In genomic region chr2:44104282-44105197, GRCm38 (mm10) we compare ENCODE assay signal across 8 mouse cellular contexts.
DNase-seq lines count a peak whose midpoint lies in the region; ATAC-seq and TF ChIP-seq lines count a peak whose summit lies in the region.

No protein-coding gene starts in this region.

- TF ChIP-seq CTCF in lung, postnatal 0 days (IDR thresholded peaks at IDR 0.05), result no peak

- H3K9me3 ChIP-seq in forebrain, embryonic 12.5 days, result no peaks in the 10 kb centered on the region
- no peaks in the 10 kb centered on the region for H3K9me3 ChIP-seq in lung, postnatal 0 days (ENCODE audit: low read length)

- no peak overlapping the region for H3K4me3 ChIP-seq in forebrain, embryonic 12.5 days (replicated peaks)
- no peak overlapping the region for H3K4me3 ChIP-seq in lung, postnatal 0 days (ENCODE audit: low read depth, low read length)

- H3K27me3 ChIP-seq in forebrain, embryonic 12.5 days, result no peaks in the 10 kb centered on the region
- no peaks in the 10 kb centered on the region for H3K27me3 ChIP-seq in lung, postnatal 0 days (replicated peaks; ENCODE audit: insufficient read depth, low read length)

- 0 out of 2 replicates have a peak overlapping the region, but pooled peaks have one; percentile 0 for H3K4me2 ChIP-seq in forebrain, embryonic 12.5 days
- peak overlapping the region; percentile 20; the same call in 1 of the 2 replicates for H3K4me2 ChIP-seq in lung, postnatal 0 days (replicated peaks; ENCODE audit: low read depth, low read length)

- no peak overlapping the region for H3K9ac ChIP-seq in forebrain, embryonic 12.5 days
- H3K9ac ChIP-seq in lung, postnatal 0 days (replicated peaks; ENCODE audit: low read depth), result no peak overlapping the region

- H3K36me3 ChIP-seq in forebrain, embryonic 12.5 days (replicated peaks), result no peaks in the 10 kb centered on the region
- no peaks in the 10 kb centered on the region for H3K36me3 ChIP-seq in lung, postnatal 0 days (ENCODE audit: insufficient read depth, low read length)

- peaks cover 11% of the 10 kb centered on the region for H3K4me1 ChIP-seq in forebrain, embryonic 12.5 days
- no peaks in the 10 kb centered on the region; the same call in 1 of the 2 replicates for H3K4me1 ChIP-seq in lung, postnatal 0 days (ENCODE audit: insufficient read depth, low read depth, low read length)

- 48% methylated on average over 22 of the region's 22 CpGs for WGBS in forebrain, embryonic 12.5 days
- 41% methylated on average over 22 of the region's 22 CpGs for WGBS in lung, postnatal 0 days

- intact Hi-C loops in heart, postnatal 25 days (cut with DNase I), result no loop called here

- no peak overlapping the region for H3K27ac ChIP-seq in forebrain, embryonic 12.5 days
- peak overlapping the region; percentile 75 for H3K27ac ChIP-seq in lung, postnatal 0 days (ENCODE audit: low read length)

- ATAC-seq in forebrain, embryonic 12.5 days (ENCODE audit: low FRiP score), result peak; percentile 77
- ATAC-seq in lung, postnatal 0 days, result peak; percentile 83
- no peak for ATAC-seq in granulocyte monocyte progenitor cell, adult 5-6 weeks (replicated peaks; ENCODE audit: poor library complexity, severe bottlenecking)

- TF ChIP-seq EP300 in lung, postnatal 0 days (IDR thresholded peaks at IDR 0.05), result no peak

- DNase-seq in layer of hippocampus, adult 11-12 months (ENCODE audit: low spot score), result peak; percentile 23
- DNase-seq in layer of hippocampus, adult 9-10 months (ENCODE audit: low spot score), result no peak
- DNase-seq in heart, postnatal 25 days (ENCODE audit: low spot score), result peak; percentile 58
- peak; percentile 11 to 30 for DNase-seq in layer of hippocampus, adult 18-20 months (ENCODE audit: low spot score in 2 of 2)
- peak; percentile 64 for DNase-seq in lung, postnatal 0 days (ENCODE audit: low spot score)
- DNase-seq in skeletal muscle tissue, adult 2 months (ENCODE audit: low read depth, low spot score), result peak; percentile 25
